Mouse (Mus musculus) T-cell, adult 2 months (primary cell): ENCODE measurements at regions not wholly inside any gene's neighbourhood (a gene's known extent, or its start where the extent isn't known, plus 50 kb on each side); places are given as distances from the start of the nearest gene placed in this dataset.
A peak's percentile ranks its signal among the peaks of the same experiment; 100 is the strongest.

Experiments used
- DNase-seq: peaks from one replicate; pipeline ENCODE4 v3.0.0; 2022; ENCODE audit warnings: low spot score

GRCm38 (mm10) chr9:25374161-25374560 is 107.2 kb upstream of the Eepd1 start:
- DNase-seq: no peak

- no peak for DNase-seq
Measured at GRCm38 (mm10) chr9:25376209-25376608, 105.1 kb upstream of the Eepd1 start.

DNA sequence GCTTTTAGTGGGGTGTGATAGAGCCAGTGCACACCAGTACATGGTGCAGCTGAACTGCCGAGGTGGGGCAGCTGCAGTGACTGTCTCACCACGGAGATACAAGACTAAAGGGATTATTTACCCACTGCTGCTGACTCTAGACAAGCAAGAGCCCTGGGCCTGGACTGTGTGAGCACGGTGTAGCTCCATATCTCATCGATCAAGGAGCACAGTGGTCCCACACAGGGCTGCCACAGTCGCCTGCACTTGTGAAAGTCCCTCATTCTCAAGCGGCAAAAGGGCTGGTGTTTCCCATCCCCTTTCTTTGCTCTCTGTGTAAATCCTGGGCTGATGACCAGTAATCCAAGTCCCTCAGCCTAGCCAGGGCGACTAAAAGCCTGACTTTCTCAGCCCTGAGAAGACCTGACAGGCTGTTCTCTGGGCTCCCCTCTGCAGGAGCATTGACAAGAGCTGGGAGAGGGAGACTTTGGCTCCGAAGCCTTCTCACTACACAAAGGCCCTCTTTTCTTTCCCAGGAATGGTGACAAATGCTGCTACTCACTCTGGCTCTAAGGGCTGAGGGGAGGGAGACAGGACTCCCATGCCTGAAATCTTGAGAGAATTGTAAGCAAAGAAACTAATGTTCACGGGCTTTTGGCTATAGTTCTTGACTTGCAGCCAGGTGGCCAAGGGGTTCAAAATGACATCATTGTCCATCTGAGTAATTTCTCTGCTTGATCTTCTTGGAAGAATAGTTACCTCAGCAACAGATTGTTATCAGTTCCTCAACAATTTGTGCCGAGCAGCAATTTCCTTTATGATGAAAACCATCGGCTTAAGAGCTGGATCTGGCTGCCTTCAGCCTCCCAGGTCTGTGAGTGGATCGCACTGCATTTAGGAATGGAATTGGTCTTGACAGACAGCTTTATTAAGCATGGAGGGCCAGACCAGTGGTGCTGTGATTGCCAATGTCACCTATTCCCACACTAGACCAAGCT is 103.3 kb upstream of the Eepd1 start:
- DNase-seq: no peak

DNA sequence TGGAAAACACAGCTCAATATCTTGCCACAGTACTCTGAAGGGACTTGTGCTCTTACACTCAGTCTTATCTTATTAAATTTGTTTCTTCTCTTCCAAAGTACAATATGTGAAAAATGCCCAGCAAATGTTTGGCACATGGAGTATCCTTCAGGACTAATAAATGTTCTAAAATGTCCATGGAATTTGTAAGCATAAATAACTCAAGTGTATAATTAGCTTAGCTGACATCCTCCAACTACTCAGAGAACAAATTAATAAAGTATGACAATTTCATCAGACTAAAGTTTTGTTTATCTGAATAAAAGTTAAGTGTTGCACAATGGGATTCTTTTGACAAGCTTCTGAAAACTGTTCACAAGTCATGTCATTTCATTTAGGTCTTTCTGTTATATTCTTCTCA is 96.0 kb upstream of the Eepd1 start:
- no peak for DNase-seq

GRCm38 (mm10) chr9:25387876-25388650 is 93.3 kb upstream of the Eepd1 start:
- DNase-seq: no peak

GRCm38 (mm10) chr9:25389351-25389750 is 92.0 kb upstream of the Eepd1 start:
- no peak for DNase-seq

DNA sequence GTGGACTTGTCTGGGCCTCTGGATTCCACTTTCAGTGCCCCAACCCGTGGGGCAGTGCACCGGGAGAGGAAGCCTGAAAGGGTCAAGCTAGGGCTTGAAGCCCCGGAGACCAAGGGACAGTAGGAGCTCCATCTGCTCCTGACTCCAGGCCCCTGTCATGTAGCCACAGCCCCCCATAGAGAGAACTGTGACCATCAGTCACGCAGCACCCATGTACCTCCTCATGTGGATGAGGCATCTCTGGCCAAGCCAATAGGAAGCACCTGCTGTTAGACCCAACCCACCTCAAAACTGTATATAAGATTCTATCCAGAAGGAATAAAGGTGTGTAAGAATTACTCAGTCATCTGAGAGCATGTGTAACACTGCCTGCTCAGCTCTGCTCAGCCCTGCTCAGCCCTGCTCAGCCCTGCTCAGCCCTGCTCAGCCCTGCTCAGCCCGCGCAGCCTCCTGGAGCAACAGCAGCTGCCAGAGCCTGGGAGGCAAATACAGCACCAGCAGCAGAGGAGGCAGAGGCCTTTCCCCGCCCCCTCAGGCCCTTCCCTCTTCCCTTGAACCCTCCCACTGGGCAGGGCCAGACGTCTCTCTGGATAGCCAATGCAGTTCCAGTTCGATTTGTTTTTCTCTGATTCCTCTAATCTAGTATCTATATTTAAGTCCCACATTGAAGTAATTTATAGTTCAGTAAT is 80.6 kb upstream of the Eepd1 start:
- DNase-seq: peak; percentile 2

- no peak for DNase-seq
Measured at GRCm38 (mm10) chr9:25405848-25406247, 75.5 kb upstream of the Eepd1 start.

GRCm38 (mm10) chr9:25408518-25408917 is 72.8 kb upstream of the Eepd1 start:
- DNase-seq: no peak

DNA sequence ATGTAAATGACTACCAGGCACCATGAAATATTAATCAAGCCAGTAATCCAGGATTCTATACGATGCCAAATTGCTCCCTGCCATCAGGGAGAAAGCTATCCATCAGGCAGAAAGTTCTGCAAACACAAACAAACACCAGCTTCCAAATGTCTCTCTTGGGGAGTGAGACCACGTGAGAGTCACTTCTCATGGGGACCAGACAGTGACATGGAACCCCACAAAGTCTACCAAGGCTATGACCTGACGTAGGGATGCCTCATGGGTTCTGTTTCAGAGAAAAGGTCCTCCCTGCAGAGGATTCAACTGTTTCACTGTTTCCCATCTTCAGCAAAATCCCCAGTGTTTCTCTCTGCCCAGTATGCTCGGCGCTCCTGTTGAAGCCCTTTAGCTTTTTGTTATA is 71.6 kb upstream of the Eepd1 start:
- DNase-seq: no peak

- no peak for DNase-seq
Measured at GRCm38 (mm10) chr9:25413873-25414272, 67.5 kb upstream of the Eepd1 start.

DNA sequence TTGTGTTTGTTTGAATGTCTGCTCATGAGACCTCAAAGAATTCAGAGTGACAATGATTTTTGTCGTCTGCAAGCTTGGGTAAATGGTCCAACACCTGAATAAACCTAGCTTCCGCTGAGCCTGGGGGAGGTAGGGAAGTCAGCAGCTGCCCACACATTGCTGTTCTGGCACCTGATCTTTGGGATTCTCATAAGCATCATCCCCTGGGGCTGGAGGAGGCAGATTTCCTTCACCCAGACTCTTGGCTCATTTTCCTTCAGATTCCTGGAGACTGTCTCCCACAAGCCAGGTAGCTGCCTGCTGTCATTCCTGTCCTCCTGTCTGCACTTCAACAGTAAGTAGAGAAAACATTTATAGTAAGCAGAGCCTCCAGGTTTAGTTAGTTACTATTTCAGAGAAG is 67.0 kb upstream of the Eepd1 start:
- no peak for DNase-seq

DNA sequence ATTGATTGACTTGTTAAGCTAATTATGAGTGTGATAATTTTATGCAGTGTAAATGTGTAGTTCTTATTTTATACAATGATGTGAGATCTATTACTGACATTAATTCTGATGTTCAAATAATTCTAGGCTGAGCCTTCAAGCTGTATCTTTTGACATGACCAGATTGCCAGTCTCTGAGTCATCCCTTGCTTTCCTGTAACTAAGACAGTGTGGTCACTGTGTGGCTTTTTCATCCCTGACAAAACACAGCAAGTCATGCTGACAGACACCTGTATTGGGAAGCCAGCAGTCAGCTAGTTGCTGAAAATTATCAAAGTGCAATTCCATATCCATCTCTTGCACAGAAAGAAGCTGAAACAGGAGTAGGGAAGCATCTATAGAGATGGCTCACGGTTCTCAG is 54.4 kb upstream of the Eepd1 start:
- DNase-seq: no peak

- no peak for DNase-seq
Measured at GRCm38 (mm10) chr9:25429450-25430213, 51.7 kb upstream of the Eepd1 start.
